Mouse (Mus musculus) kidney, embryonic 14.5 days (tissue): Measurements from ENCODE around the gene Arhgap23. TPM values are rescaled to one million over a fixed set of nuclear protein-coding genes. Genes with fewer than 3 reads are reported as not detected.

ENCODE experiments used
- ATAC-seq: fragments of 200-750 bp; cut with Nextera tagmentation; 2 replicates; pipeline ENCODE4 v1.8.0; 2017; ENCODE audit warnings: moderate number of reproducible peaks, mild to moderate bottlenecking, moderate TSS enrichment, moderate library complexity; ENCODE audit not compliant: low FRiP score, low TSS enrichment
- H3K27ac ChIP-seq: fragments of 300-500 bp; sonication (generic); 2 replicates; pipeline ENCODE4 v1.5.1; 2014; ENCODE audit warnings: low read depth, mild to moderate bottlenecking, low read length, moderate library complexity, mixed read lengths
- H3K27me3 ChIP-seq: fragments of 300-500 bp; sonication (generic); 2 replicates; pipeline ENCODE4 v1.6.1; 2014; ENCODE audit warnings: mild to moderate bottlenecking, low read length; ENCODE audit not compliant: control insufficient read depth, insufficient read depth
- H3K36me3 ChIP-seq: fragments of 300-500 bp; sonication (generic); 2 replicates; pipeline ENCODE4 v1.6.1; 2014; ENCODE audit warnings: low read length, mixed read lengths; ENCODE audit not compliant: control insufficient read depth, insufficient read depth
- H3K4me1 ChIP-seq: fragments of 300-500 bp; sonication (generic); 2 replicates; pipeline ENCODE4 v1.6.1; 2014; ENCODE audit warnings: low read length, mixed read lengths; ENCODE audit not compliant: control insufficient read depth, insufficient read depth
- H3K4me2 ChIP-seq: fragments of 300-500 bp; sonication (generic); replicated peaks from 2 replicates; pipeline ENCODE4 v1.6.1; 2014; ENCODE audit warnings: low read depth, mild to moderate bottlenecking, low read length
- H3K4me3 ChIP-seq: fragments of 300-500 bp; sonication (generic); 2 replicates; pipeline ENCODE4 v1.5.1; 2014; ENCODE audit warnings: mild to moderate bottlenecking, low read length
- H3K9ac ChIP-seq: fragments of 300-500 bp; sonication (generic); 2 replicates; pipeline ENCODE4 v1.6.1; 2014; ENCODE audit warnings: low read depth, mild to moderate bottlenecking, low read length, moderate library complexity
- H3K9me3 ChIP-seq: fragments of 300-500 bp; sonication (generic); 2 replicates; pipeline ENCODE4 v1.6.1; 2016; ENCODE audit warnings: low read length; ENCODE audit not compliant: control insufficient read depth
- WGBS: fragments of 180-500 bp; shearing (Covaris S2); extraction: QIAGEN DNeasy Blood & Tissue Kit; methylation state at CpG from one replicate; pipeline ENCODE4 v1.1.7; 2014; 5-methylcytosine and 5-hydroxymethylcytosine counted together
- polyA plus RNA-seq: library from polyadenylated mRNA; unstranded; fragments of >200 nt; fragmentation: Nextera tagmentation; extraction: Ambion mirVana; gene quantifications from 2 replicates; pipeline ENCODE4 v1.2.1, GENCODE M21; 2014

The Arhgap23 gene
- polyA plus RNA-seq, 1 experiment from 2014 or later: 5.2 TPM

DNA sequence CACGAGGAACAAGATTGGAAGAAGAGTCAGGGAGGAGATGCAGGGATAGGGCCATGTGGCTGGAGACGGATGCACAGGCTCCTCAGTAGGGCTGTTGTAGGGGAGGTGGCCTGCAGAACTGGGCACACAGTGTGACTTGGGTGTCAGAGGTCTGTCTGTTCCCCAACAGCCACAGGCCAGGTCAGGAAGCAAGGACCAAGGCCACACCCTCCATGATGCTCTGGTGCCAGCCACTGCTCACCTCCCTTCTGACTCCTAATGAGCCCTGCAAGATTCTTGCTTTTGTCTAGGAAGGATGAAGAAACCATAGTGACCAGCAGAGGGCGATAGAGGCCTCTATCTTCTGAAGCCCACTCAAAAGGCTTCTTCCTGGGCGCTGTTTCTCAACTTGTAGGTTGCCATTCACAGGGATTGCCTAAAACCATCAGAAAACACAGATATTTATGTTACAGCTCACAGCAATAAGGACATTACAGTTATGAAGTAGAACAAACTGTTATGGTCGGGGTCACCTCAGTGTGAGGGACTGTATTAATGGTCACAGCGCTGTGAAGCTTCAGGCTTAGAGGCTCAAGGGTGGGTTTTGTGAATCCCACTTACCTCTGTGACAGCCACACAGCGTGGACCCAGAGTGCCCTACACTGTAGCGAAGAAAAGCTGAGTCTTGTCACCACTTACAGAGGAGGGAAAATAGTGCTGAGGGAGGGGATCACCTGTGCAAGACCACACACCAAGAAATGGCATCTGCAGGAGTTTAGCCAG lies 61.2 kb downstream of the Arhgap23 start:
- WGBS: 65% methylated on average over 8 of the region's 8 CpGs
- no peak overlapping the region for H3K9ac ChIP-seq
- no peaks in the 10 kb centered on the region for H3K9me3 ChIP-seq
- no peak overlapping the region for H3K4me2 ChIP-seq
- peaks cover 45% of the 10 kb centered on the region for H3K36me3 ChIP-seq
- H3K27ac ChIP-seq: no peak overlapping the region
- no peak for ATAC-seq
- no peaks in the 10 kb centered on the region for H3K27me3 ChIP-seq
- H3K4me3 ChIP-seq: no peak overlapping the region
- 0 out of 2 replicates have a peak, but pooled peaks cover 4% of the 10 kb centered on the region for H3K4me1 ChIP-seq

DNA sequence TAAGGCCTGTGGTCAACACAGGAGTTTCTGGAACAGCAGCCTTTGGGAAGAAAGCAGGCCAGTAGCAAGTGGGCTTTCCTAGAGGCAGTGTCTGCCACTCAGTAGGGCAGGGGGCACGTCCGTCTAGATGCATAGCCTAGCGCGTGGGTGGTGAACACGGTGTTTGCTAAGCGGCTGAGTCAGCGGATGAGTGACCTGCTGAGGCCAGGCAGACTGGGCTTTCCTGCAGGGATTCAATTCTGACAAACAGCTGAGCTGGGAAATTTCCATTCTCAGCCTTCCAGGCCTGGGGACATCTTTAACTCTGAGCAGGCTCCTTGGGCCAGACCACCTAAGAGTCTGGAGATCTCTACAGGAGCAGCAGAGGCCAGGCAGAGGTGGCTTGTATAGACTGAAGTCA lies 62.1 kb downstream of the Arhgap23 start:
- WGBS: 49% methylated on average over 7 of the region's 7 CpGs
- H3K9me3 ChIP-seq: no peaks in the 10 kb centered on the region
- ATAC-seq: no peak

DNA sequence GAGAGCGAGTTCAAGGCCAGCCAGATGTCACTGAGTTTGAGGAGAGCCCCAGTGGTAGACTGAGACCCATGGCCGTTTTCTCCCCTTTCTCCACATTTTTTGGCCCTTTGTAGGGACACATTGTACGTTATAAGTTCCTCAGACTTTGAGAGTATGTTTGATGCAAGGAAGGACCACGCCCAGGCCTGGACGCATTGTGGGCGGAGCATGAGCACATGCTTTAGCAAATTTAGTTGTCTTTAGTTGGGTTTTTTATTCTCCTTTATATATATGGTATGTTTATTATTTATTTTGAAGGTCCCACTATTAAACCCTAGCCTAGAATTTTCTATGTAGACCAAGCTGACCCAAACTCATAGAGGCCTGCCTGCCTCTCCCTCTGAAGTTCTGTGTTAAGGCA lies 63.0 kb downstream of the Arhgap23 start:
- Histone ChIP-seq H3K4me3 (no peak overlapping the region), H3K9me3 (no peaks in the 10 kb centered on the region), H3K4me1 (peaks cover 8% of the 10 kb centered on the region; the same call in 1 of the 2 replicates), H3K9ac (no peak overlapping the region), H3K36me3 (peaks cover 44% of the 10 kb centered on the region), H3K27ac (no peak overlapping the region), H3K4me2 (no peak overlapping the region), H3K27me3 (no peaks in the 10 kb centered on the region)
- WGBS: 88% methylated on average over 6 of the region's 6 CpGs
- ATAC-seq: no peak

More for the DNA sequence above, 62.1 kb downstream of the Arhgap23 start:
- Histone ChIP-seq H3K27me3 (no peaks in the 10 kb centered on the region), H3K4me1 (peaks cover 7% of the 10 kb centered on the region; the same call in 1 of the 2 replicates), H3K27ac (no peak overlapping the region), H3K4me2 (no peak overlapping the region), H3K9ac (0 out of 2 replicates have a peak overlapping the region, but pooled peaks have one; percentile 18), H3K4me3 (no peak overlapping the region), H3K36me3 (peaks cover 40% of the 10 kb centered on the region)

DNA sequence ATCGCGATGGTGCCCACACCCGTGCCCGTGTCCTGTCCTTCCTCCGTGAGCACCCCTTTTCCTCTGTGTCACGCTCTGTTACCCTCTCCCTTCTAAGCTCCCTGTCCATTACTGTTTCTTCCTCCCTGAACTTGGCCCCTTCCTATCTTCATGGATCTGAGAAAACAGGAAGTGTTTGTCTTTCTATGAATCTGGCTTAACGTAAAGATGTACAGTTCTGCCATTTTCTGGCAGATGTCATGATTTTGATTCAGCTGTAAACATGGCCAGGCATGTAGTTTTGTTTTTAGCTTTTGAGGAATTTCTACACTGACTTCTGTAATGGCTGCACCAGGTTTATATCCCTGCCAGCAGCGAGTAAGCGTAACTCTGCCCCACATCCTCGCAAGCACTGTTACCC lies 63.8 kb downstream of the Arhgap23 start:
- H3K4me1 ChIP-seq: peaks cover 8% of the 10 kb centered on the region; the same call in 1 of the 2 replicates
- no peak overlapping the region for H3K4me2 ChIP-seq
- no peak overlapping the region for H3K9ac ChIP-seq
- H3K27ac ChIP-seq: no peak overlapping the region
- H3K9me3 ChIP-seq: no peaks in the 10 kb centered on the region
- no peak for ATAC-seq
- WGBS: 76% methylated on average over 10 of the region's 10 CpGs
- no peaks in the 10 kb centered on the region for H3K27me3 ChIP-seq
- H3K36me3 ChIP-seq: peaks cover 43% of the 10 kb centered on the region
- H3K4me3 ChIP-seq: no peak overlapping the region

DNA sequence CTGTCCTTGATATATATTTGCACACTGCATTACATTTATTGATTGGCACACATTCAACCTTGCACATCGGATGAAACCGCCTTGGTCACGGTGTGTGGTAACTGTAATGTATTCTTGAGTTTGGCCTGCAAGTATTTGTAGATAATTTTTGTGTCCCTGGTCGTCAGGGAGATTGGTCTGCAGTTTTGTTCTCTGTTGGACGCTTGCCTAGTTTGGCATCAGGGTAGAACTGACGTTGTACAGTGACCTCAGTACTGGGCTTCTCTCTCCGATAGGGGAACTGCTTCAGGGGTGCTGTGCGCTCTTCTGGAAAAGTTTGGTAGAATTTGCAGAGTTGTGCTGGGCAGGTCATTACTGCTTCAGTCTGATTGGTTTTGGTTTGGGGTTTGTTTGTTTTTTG lies 64.5 kb downstream of the Arhgap23 start:
- Histone ChIP-seq H3K36me3 (peaks cover 43% of the 10 kb centered on the region), H3K4me3 (no peak overlapping the region), H3K27me3 (no peaks in the 10 kb centered on the region), H3K27ac (no peak overlapping the region), H3K4me2 (no peak overlapping the region), H3K4me1 (peaks cover 8% of the 10 kb centered on the region; the same call in 1 of the 2 replicates), H3K9me3 (no peaks in the 10 kb centered on the region), H3K9ac (no peak overlapping the region)
- ATAC-seq: no peak
- WGBS: 88% methylated on average over 8 of the region's 8 CpGs

DNA sequence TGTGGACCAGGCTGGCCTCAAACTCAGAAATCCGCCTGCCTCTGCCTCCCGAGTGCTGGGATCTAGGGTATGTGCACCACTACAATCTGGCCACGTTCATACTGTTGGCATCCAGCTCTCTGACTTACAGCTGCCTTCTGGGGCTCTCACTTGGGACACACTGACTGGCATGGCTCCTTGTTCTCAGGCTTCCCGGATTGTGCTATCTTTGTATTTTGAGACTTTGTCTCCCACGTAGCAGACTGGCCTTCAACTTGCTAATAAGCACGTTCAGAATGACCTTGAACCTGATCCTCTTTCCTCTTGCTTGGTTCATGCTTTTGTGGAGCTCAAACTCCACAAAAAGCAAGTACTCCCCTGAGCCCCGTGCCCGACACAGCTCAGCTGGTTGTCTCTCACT lies 70.3 kb downstream of the Arhgap23 start:
- Histone ChIP-seq H3K9me3 (no peaks in the 10 kb centered on the region), H3K4me2 (no peak overlapping the region), H3K27me3 (no peaks in the 10 kb centered on the region; the same call in 1 of the 2 replicates), H3K27ac (no peak overlapping the region), H3K4me1 (peaks cover 7% of the 10 kb centered on the region; the same call in 1 of the 2 replicates), H3K36me3 (peaks cover 40% of the 10 kb centered on the region), H3K9ac (no peak overlapping the region), H3K4me3 (no peak overlapping the region)
- 57% methylated on average over 8 of the region's 8 CpGs for WGBS
- ATAC-seq: no peak

DNA sequence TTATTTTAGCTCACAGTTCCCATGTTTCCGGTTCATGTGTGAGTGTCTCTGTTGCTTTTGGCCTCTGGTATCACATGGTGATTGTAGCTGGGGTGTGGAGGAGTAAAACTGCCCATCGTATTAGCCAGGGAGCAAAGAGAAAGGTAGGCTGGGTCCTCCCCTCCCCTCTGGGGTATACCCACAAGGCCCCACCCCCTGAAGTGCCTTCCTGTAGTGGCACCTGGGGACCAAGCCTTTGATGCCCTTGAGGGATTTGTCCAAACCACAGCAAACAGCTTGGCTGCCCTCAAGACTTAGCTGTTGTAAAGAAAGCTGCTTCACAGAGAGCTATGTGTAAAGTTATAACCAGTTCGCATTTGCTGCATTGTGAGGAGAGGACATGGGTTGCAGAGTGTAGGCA lies 72.3 kb downstream of the Arhgap23 start:
- Histone ChIP-seq H3K4me2 (no peak overlapping the region), H3K27ac (no peak overlapping the region), H3K27me3 (no peaks in the 10 kb centered on the region; the same call in 1 of the 2 replicates), H3K36me3 (peaks cover 58% of the 10 kb centered on the region), H3K9ac (no peak overlapping the region), H3K4me3 (no peak overlapping the region), H3K9me3 (no peaks in the 10 kb centered on the region), H3K4me1 (0 out of 2 replicates have a peak, but pooled peaks cover 3% of the 10 kb centered on the region)
- no peak for ATAC-seq
- 42% methylated on average over 3 of the region's 3 CpGs for WGBS

DNA sequence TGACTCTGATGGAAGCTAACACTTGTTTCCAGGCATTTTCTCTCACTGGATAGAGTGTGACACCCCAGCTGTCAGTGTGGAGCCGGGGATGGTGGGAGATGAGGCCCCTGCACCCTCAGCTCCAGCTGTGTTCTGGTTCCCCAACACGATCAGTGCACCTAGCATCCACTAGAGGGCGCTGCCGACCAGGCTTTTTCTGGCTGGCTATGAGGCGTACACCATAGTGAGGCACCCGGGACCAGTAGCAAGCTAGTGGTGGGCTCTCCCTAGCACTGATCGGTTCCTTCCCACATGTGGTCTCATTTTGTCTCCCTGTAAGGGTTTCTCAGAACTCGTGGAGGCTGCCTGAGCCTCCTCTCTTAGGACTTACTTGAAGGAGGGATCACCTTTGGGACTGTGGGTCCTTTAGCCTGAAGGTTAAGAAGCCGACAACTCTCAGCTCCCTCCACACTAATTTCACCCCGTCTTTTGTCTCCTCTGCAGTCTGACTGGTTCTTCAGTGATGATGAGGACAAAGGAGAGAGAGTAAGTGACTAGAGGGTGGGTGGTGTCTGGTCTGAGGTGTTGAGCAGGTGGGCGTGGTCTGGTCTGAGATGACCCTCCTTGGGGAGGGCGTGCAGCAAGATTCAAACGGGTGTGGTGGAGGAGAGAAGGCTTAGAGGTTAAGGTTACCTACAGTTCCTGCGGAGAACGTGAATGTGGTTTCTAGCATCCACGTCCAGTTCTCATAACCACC lies 74.4 kb downstream of the Arhgap23 start:
- Histone ChIP-seq H3K4me3 (no peak overlapping the region), H3K36me3 (peaks cover 55% of the 10 kb centered on the region), H3K9me3 (no peaks in the 10 kb centered on the region), H3K27ac (no peak overlapping the region), H3K4me2 (no peak overlapping the region), H3K9ac (no peak overlapping the region), H3K27me3 (no peaks in the 10 kb centered on the region; the same call in 1 of the 2 replicates), H3K4me1 (0 out of 2 replicates have a peak, but pooled peaks cover 3% of the 10 kb centered on the region)
- 24% methylated on average over 16 of the region's 16 CpGs for WGBS
- peak; percentile 69 for ATAC-seq

DNA sequence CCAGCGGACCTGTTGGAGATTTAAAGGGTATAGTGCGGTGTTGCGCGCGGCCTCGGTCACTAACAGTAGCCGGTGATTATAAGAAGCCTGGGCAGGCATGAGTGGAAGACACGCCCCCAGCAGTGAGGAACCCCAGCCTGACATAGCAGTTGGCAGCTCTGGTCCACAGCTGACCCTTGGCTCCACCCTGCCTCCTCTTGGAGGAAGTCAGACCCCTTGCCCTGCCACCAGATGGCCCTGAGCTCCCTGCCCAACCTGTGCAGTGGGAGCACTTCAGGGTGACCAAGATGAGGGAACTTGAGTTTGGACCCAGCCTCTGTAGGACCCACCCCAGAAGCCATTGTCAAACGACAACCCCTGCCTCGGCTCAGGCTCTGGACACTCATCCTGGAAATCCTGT lies 76.3 kb downstream of the Arhgap23 start:
- 66% methylated on average over 10 of the region's 10 CpGs for WGBS
- no peaks in the 10 kb centered on the region for H3K4me1 ChIP-seq
- peaks cover 44% of the 10 kb centered on the region for H3K36me3 ChIP-seq
- H3K27me3 ChIP-seq: no peaks in the 10 kb centered on the region; the same call in 1 of the 2 replicates
- no peaks in the 10 kb centered on the region for H3K9me3 ChIP-seq
- H3K27ac ChIP-seq: no peak overlapping the region
- no peak overlapping the region for H3K4me3 ChIP-seq
- no peak overlapping the region for H3K4me2 ChIP-seq
- no peak for ATAC-seq
- no peak overlapping the region for H3K9ac ChIP-seq
